Mouse (Mus musculus) spleen, postnatal 14 days (tissue): Measurements from ENCODE around the gene Arl4a.
A peak's percentile ranks its signal among the peaks of the same experiment; 100 is the strongest.

Source experiments
- DNase-seq, 2 experiments: peaks; one replicate each; pipeline ENCODE4 v3.0.0; 2021 to 2022; ENCODE audit warnings: low spot score in 2 of 2

The Arl4a gene

DNA sequence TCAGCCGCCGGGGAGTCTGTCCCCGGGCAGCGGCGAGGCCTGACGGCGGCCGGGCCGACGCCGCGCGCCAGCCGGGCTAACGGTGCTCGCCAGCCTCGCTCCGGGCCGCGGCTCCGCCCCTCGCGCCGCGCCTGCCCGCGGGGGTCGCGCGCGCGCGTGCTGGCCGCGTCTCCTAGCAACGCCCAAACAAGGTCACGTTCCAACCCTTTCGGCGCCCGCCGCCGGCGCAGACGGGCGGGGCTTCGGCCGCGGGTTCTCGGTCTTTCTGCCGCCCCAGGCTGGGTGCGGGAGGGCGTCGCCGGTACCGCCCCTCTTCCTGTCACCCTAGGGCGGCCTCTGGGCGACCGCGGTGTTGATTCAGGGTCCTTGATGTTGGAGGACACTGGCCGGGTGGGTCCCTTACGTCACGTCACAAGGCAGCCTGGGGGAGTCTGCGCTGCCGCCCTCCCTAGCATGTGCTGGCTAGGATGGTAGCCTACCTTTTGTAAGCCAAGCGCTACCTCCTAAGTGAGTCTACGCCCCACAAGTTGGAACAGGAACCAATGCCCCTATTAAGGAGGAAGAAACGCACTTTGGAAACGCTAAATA, at the start of gene Arl4a:
Arl4a (minus strand) TSS at position 150 of the 588 bp plus-strand sequence.
- peak; percentile 86 to 92 for DNase-seq

DNA sequence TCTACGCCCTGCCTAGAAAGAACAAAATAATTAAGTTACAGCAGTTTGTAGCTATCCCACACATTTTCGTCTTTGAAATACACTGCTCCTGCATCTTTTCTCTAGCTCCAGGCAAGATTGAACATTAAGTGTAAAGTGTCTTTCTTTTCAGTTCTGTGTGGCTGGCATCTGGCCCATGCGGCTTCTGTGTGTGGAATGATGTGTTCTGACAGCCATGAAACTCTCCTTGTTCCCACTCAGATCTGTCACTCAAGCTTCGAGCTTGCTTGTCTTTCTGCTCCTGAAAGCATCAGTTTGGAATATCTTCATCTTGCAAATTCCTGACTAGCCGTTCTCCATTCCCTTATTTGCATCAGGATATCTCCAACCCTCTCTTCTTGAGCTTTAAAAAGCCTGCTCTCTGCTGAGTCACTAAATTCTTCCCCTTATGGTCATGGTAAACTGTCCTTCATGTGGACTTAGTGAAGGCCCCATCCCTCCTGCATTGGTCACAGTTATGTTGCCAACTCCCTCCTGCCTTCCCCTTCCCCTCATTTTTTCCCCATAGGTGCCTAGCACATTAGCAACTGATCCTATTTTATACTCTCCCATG, 48.0 kb upstream of the Arl4a start:
- DNase-seq: no peak

DNA sequence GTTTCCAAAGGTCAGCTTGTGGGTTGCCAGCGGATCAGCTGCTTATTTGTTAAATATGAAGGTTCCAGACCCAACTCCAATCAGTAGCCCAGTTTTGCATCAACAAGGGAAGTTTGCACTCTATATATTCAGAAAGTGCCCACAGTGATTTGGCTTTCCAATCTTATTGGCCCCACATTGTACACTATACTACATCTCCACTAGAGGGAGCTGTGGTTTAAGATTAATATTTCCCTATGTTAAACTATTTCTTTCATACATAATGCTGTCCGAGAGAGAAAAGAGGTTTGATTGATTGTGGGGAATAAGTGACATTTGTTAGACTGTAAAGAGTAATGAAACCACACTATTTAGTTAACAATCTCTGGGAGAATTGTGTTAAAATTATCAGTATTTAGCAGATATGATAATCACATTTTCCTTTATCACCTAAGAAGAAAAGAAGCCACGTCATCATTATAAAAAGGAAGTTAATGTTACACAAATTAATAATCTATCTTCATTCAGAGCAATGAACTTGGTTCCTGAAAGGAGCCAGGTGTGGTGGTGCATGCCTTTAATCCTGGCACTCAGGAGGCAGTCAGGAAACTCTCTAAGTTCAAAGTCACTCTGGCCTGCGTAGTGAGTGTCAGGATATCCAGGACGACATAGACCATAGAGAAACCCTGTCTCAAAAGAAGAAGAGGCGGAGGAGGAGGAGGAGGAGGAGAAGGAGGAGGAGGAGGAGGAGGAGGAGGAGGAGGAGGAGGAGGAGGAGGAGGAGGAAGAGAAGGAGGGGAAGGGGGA, 44.8 kb upstream of the Arl4a start:
- DNase-seq: no peak

DNA sequence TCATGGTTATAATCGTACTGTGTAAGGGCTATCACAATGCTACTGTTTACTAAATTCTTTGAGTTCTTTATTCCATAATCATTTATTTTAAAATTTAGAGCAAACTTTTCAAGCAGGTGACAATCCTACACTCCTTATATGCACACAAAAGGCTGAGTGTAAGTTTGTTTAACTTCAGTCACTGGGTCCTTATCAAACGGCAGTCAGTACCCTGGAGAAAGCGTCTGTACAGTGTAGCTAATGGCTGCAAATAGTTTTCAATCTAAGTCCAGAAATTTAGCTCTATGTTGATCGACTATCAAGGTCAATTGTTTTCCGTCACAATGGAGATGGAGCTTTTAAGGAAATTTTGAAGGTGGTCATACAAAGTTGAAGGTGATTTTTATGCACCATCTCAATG, 44.2 kb upstream of the Arl4a start:
- DNase-seq: no peak

DNA sequence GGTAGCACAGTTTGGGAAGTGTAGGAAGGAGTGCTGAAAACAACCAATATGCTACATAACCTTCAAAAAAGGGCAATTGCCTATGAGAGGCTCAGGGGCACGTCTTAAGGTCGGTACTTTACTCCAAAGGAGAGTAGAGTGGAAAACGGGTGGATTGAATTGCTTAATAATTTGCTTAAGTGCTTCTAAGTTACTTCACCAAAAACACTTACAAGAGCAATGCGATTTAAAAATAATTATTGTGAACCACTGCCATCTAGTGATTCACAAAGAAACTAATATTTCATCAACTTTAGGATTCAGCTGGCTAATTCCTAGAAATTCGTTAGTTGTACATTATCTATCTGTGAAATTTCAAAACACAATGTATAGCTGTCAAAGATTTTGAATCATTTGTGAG, 35.8 kb upstream of the Arl4a start:
- DNase-seq: no peak

DNA sequence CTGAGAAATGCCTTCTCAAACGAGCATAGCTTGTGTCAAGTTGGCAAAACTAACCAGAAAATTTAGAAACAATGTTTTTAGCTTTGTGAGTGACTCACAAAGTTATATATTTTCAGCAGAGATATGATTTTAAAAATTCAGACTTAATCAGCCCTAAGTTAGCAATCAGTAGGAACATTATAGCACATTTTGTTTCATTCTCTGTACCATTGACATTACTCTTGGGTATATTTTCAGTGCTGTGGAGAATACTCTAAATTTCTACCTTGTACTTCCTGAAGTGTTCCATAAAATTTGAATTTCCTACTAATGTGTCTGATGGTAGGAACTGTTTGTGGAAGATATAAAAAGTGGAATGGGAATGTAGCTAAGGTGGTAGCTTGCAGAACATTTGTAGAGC, 9.2 kb upstream of the Arl4a start:
- DNase-seq: no peak

DNA sequence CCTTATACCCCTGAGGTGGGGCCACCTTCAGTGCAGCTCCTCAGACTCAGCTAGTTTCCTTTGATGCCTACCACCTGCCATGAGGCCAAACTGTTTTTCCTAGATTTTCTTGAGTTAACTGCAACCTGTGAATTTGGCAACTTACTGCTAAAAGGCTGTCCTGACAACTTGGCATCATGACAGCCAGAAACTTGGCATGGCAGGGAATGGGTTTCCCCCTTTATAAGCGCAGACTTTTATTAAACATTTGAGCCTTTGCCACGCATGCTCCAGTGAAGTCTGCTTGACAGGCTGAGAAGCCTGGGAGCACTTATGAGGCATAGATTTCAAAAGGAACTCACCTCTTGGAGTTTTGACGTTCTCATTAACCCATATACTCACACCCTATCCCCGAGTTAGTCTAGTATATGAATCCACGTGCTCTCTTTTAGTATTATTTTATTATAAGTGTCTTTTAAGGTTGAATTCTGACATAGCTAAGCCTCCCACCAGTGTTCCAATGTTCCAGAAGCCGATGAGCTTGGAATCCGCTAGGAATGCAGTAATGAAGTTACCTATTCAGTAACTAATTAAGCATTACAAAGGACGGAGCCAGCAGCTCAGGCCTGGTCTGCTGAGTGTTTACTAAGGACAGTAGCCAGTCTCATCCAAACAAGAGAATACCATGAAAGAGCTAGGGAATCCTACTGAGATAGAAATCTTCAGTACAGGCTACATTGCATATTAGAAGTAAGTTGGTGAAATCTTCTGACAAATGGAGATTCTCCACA, 6.2 kb upstream of the Arl4a start:
- DNase-seq: no peak

DNA sequence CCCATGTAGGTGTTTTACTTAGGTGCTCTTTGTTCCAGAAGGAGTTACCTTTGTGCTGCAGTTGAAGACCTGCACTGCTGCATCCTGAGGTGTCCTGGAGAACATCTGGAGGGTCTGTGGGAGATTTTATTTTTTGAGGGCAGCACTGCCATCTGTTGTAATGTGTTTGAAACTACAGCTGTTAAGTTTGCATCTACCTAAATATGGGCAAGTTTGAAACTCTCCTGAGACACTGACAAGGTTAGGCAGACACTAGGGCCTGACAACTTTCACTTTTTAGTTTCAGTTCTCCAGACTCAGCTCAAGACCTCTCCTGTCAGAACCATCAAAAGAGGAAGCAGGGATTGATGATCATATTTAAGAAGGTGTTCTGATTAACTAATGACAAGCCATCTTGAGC, 2.2 kb upstream of the Arl4a start:
- no peak for DNase-seq

DNA sequence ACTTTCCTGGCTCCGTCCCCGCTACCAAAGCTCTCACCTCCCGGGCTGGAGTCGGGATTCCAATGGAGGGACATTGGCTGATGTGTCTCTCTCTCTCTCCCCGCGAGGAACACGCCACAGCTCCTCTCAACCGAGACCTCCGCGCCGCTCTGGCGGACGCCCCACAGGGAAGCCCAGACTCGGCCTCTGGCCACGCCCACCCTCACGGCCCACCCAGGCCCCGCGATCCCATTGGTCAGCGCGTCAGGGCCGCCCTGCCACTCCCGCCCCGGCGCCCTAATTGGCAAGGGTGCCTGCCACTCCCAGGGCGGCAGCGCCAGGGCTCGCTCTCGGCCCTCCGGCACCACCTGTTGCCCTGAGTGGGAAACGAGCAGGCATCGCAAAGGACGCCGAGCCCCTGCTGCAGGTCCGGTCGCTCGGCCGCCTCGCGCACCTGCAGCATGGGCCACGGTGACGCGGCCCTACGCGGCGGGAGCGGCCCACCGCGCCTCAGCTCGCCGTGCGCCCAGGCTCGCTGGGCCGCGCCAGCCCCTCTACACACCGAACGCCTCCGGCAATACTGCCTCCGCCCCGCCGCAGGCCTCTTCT, 505 bp downstream of the Arl4a start:
- peak; percentile 99 for DNase-seq

DNA sequence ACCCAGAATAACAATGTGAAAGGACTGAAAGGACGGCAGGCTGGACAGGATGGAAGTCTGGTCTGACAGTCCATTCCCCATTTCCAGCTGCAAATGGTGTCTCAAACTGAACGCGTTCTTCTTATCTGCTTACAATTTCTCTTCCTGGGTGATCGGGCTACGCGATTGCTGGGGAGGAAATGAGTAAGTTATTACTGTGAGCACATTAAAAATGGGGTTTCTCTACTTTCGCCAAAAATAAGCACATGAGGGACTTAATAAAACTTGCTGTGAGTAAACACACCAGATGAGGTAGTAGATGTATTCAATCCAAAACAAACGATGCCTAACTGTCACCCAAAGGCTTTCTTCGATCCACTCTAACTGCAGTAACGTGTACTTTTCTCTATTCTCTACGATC, 1.2 kb downstream of the Arl4a start:
- DNase-seq: no peak

DNA sequence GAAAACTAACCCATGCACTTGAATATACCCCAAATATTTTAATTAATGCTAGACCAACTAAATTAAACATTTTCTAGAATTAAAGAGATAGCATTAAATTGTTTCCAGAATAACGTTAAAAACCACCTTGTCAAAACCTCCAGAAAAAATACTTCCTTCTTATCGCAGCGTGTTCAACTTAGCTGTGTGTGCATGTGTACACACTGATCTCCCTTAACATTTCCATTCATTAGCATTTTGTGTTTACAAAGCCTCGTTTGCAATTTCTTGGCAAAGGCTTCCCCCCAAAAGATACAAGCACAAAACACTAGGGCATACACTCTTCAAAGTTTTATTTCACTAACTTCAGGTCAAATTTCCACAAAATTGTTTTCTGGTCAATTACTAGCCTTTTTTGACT, 2.3 kb downstream of the Arl4a start:
- DNase-seq: no peak

DNA sequence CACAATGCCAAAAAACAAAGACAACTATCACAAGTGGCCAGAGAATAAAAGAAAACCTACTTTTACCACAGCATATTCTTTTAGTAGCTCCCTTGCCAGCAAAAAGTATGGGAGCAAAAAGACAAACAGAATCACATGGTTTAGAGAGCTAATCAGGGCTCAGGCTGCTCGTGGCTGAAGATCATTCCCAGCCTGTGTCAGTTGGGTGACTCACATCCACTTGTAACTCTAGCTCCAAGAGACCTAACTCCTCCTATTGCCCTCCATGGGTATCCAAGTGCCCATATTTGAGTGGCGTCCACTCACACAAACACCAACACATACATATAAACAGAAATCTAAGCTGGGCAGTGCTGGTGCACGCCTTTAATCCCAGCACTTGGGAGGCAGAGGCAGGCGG, 8.6 kb downstream of the Arl4a start:
- DNase-seq: no peak

DNA sequence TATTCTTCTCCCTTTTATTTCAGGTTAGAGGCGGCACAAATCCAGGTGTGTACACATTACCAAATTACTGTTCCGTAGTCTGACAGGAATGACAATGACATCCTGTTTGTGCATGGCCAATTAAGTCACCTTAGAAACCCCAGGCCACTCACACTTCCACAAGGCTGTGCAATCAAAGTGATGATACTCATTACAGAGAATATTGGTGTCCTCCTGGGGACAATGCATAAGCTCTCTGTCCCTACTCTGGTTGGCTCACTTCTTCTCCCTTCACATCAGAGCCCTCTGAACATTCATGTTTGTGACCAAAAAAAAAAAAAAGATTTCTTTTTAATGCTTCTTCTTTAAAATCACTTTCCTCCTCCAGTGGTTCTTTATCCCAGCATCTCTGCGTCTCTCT, 10.0 kb downstream of the Arl4a start:
- no peak for DNase-seq

DNA sequence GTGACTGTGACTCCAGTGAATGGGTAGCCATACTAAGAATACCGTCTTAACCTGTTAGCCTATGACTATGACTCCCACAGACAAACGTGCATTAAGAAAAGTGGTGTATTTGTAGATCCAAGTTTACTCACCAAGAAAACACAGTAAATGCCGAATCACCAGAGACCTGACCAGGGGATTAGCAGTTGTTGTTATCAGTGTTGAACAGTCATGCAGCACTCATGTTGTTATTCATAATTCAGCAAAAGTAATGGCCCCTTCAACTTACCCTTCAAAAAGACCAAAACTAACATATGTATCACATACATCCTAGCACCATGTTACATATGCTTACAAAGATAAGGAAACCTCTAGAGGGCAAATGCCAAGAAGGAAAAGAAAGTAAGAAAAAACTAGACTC, 10.4 kb downstream of the Arl4a start:
- no peak for DNase-seq

DNA sequence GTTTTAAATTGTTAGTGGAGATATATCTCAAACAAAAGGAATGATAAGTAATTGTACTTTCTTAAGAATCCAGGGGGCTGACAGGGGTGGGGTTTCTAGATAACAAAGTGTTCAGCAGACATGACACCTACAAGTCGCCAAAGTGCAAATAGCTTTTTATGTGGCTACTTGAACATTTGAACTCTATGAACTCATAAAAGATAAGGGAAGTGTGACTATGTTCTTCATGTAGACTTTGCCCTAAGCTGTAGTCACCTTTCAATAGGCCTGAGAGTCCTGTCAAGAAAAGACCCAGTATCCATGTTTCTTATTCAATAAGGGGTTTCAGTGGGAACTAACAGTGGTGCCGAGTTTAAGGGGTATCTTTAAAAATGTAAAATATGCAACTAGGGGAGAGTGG, 13.9 kb downstream of the Arl4a start:
- no peak for DNase-seq

DNA sequence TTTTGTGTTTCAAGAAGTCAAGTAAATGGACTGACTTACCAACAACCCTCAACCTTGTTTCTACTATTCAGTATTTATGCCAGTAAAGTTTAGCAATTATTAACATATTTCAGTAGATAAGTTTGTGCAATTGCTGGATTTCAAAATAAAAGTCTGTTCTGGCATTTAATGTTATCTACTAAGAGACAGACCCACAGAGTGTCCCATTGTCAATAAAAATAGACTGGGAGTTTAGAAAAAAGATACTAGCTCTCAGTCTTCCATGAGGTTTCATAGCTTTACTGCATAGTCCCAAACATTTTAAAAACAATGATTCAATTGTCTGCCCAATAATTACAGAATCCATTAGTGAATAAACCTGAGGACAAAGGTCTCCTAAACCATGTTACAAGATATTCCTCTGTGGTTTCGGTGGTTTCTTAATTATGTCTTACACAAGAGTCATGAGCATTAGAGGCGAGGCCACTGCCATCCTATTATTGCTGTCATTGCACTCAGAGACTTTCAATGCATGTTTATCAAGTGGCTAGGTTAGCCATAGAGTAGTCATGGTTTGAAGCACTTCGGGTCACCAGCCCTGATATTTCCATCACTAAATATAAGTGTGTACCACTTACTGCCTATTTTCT, 14.7 kb downstream of the Arl4a start:
- no peak for DNase-seq

DNA sequence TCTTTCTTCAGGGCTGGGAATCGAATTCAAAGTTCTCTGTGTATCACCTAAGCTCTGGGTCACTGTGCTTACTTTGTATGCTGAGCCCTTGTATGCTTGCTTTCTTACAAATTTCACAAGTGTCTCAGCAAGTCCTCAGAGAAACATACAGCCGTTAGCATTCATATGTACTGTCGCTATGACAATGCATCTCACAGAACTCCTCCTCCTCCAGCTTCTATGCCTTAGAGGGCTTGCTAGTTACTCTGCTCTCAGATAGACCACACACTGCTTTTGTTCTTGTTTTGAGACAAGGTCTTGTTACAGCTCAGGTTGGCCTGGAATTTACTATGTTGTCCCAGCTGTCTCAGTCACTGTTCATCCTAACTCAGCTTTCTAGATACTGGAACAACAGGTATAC, 15.5 kb downstream of the Arl4a start:
- no peak for DNase-seq

DNA sequence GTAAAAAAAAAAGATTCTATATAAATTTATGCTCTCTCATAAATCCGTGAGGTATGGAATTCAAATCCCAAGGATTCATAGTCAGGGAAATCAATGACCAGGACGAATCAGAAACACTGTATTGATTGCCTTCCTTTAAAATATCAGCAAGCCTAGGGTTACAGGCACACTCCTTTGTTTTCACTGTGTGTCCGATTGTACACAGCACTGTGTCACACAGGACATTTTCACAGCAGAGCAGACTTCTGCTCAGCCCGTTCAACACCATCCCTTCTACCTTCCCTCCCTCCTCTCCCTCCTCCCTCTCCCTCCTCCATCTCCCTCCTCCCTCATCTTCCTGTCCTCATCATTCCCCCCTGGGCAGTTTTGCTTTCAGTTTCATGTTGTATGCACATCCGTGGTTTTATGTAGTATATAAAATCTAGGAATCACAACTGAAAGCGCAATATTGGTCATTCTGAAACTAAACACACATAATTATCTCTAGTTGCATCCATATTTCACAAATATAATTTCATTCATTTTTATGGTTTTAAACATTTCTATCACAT, 19.8 kb downstream of the Arl4a start:
- no peak for DNase-seq

DNA sequence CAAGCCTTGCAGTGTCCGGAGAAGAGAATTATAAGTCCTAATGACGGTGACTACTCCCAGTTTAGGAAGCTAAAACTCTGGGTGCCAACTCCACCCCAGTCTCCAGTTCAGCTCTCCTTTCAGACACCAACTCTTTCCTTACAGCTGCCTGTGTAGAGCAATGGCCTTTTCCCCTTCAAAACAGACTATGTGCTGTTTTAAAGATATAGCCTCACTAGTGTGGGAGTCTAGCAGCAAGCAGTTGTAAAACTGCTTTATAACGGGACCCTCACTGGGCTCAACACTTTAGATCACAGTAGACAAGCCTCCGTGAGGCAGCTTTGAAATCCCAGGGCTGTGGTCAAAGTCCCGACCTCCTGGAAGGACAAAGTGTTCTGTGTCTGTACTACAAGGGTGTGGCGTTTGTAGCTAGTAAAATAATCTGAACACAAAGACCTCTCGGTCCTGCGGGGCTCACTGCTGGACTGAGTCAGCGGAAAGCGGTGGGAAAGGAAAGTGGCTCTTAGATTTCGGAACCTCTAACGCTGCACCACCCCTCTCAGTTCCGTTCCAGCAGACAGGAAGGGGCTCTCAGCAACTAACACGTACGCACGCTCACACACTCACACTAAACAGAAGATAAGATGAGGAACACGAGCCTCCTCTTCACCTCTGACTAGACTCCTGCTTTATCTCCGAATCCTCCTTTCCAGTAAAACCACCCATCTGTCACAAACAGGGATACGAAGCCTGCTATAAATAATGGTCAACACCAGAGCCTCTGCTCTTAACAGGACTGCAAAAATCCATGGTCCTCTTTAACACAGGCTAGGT, 21.0 kb downstream of the Arl4a start:
- peak in 1 of 2 experiments; percentile 14 for DNase-seq

DNA sequence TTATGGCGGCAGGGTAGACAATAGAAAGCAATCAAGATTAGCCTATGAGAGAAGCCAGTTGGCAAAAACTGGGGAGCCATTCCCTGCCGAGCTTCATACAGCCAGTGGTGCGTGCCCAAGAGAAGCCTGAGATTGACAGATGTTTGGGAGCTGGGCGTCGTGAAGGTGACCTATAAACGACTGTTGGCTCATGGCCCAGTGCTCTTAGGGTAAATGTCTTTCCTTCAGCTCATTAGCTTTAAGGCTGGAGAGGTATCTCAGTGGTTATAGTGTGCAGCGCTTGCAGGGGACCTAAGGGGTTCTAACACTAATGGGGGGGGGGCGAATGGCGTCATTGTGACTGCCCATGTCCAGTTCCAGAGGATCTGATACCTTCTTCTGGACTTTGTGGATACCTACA, 21.8 kb downstream of the Arl4a start:
- DNase-seq: no peak

DNA sequence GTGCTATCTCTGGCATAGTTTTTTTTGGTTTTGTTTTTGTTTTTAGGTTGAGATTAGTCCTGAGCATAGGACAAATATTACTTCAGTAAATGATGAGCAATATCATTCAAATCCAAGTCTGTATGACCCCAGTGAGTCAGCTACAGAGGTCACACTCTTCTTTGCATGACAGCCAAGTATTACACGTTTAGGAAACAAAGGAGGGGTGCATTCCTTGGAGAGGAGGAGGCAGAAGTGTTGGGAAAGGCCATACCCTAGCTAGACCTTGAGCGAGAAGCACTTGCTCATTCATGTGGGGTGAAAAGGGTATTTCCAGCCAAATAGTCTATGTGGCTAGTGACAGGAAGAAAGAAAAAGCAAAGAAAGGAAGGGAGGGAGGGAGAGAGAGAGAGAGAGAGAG, 28.0 kb downstream of the Arl4a start:
- no peak for DNase-seq
